ENCODE assay signal across 8 mouse cellular contexts in the genomic region with DNA sequence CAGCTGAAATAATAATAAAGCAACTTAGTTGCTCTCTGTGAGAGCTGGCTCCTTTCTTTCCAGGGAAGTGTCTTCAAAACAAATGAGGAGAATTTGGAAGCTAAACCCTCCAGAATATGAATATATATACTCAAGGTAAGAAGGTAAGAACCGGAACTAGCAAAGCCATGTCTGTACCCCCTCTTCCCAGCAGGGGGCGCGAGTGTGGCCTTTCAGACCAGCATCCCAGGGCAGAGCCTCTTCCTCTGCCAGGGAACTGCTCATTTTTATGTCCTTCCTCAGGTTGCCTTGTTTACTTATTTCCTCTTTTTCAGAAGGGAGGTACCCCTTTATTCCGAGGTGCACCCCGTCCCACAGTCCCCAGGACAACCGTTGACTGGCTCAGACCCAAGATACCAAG.
A peak's percentile ranks its signal among the peaks of the same experiment; 100 is the strongest.
DNase-seq lines count a peak whose midpoint lies in the region; ATAC-seq lines count a peak whose summit lies in the region.
"Had no signal": no experiment of that assay in that cellular context is flagged by ENCODE, and none has a peak within 500 bp of the region (broad histone marks: within the 10 kb centered on the region; RNA-seq: fewer than 3 reads in every experiment).

No protein-coding gene starts in this region.

- H3K4me2 ChIP-seq in kidney, embryonic 15.5 days = no peak overlapping the region

- H3K27ac ChIP-seq in kidney, embryonic 15.5 days = no peak overlapping the region

- no peaks in the 10 kb centered on the region for H3K9me3 ChIP-seq in kidney, embryonic 15.5 days (replicated peaks)

- 70% methylated on average over 6 of the region's 6 CpGs for whole genome bisulfite sequencing in kidney, embryonic 15.5 days

- no peaks in the 10 kb centered on the region for H3K27me3 ChIP-seq in kidney, embryonic 15.5 days

- H3K36me3 ChIP-seq in kidney, embryonic 15.5 days = no peaks in the 10 kb centered on the region

- no peaks in the 10 kb centered on the region for H3K4me1 ChIP-seq in kidney, embryonic 15.5 days

- H3K4me3 ChIP-seq in kidney, embryonic 15.5 days (replicated peaks) = no peak overlapping the region
- H3K4me3 ChIP-seq: erythroblast, embryonic 14.5 days had no signal

- peak; percentile 12 for DNase-seq in kidney, adult 9 months
- DNase-seq in right cerebral cortex, postnatal 4 days = peak; percentile 22
- DNase-seq in right cerebral cortex, postnatal 25 days = no peak
- peak; percentile 47 for DNase-seq in embryo, embryonic 10.5 days (ENCODE audit: low spot score)
- DNase-seq in retina, postnatal 1 day = peak; percentile 9
- DNase-seq in yolk sac, embryonic 10.5 days (ENCODE audit: low spot score) = no peak

- H3K9ac ChIP-seq in kidney, embryonic 15.5 days = no peak overlapping the region

- ATAC-seq in kidney, embryonic 15.5 days (replicated peaks; ENCODE audit: low FRiP score) = no peak

Comparison
In these comparisons a context has a peak if more than half of its experiments do, and no peak if none do; other contexts are left out.
1. DNase-seq: peak in kidney, adult 9 months (single experiment), right cerebral cortex, postnatal 4 days (single experiment), embryo, embryonic 10.5 days (single experiment) and retina, postnatal 1 day (single experiment); none in right cerebral cortex, postnatal 25 days (single experiment) and yolk sac, embryonic 10.5 days (single experiment).